Mouse (Mus musculus) C2C12 (cell line): ENCODE results near the gene Grid1. TPM values are rescaled to one million over a fixed set of nuclear protein-coding genes. Genes with fewer than 3 reads are reported as not detected.
A peak's percentile ranks its signal among the peaks of the same experiment; 100 is the strongest.

ENCODE experiments used
- H3K27me3 ChIP-seq: one replicate; pipeline ENCODE4 v1.6.1; 2011; ENCODE audit not compliant: control insufficient read depth, insufficient read depth, insufficient read length
- H3K36me3 ChIP-seq: one replicate; pipeline ENCODE4 v1.6.1; 2011; ENCODE audit not compliant: control insufficient read depth, insufficient read depth
- H3K4me3 ChIP-seq: one replicate; pipeline ENCODE4 v1.5.1; 2011; ENCODE audit warnings: mild to moderate bottlenecking, control low read depth; ENCODE audit not compliant: poor library complexity, insufficient read depth, severe bottlenecking
- H3K79me2 ChIP-seq: one replicate; pipeline ENCODE4 v1.6.1; 2011; ENCODE audit not compliant: control insufficient read depth, insufficient read depth
- H3K79me3 ChIP-seq: one replicate; pipeline ENCODE4 v1.6.1; 2011; ENCODE audit warnings: low read depth, control low read depth
- H3ac ChIP-seq: one replicate; pipeline ENCODE3; 2011; ENCODE audit warnings: low read depth; ENCODE audit not compliant: control insufficient read depth, insufficient read length
- CEBPB ChIP-seq: IDR thresholded peaks from one replicate; pipeline ENCODE4 v1.6.1; 2011; ENCODE audit warnings: low read depth, mild to moderate bottlenecking, control low read depth, moderate library complexity
- CTCF ChIP-seq: IDR thresholded peaks from one replicate; pipeline ENCODE4 v1.5.1; 2011; ENCODE audit not compliant: control insufficient read depth, insufficient read depth, insufficient read length
- FOSL1 ChIP-seq: IDR thresholded peaks from one replicate; pipeline ENCODE4 v1.8.0; 2011; ENCODE audit warnings: mild to moderate bottlenecking, low read length; ENCODE audit not compliant: poor library complexity, insufficient read depth, severe bottlenecking
- MAX ChIP-seq: IDR thresholded peaks from one replicate; pipeline ENCODE4 v1.6.1; 2011; ENCODE audit warnings: mild to moderate bottlenecking, control low read depth
- MYOD1 ChIP-seq: IDR thresholded peaks from one replicate; pipeline ENCODE4 v1.6.1; 2011; ENCODE audit warnings: low read depth; ENCODE audit not compliant: control insufficient read depth, insufficient read length
- MYOG ChIP-seq: IDR thresholded peaks from one replicate; pipeline ENCODE4 v1.6.1; 2011; ENCODE audit not compliant: control insufficient read depth, insufficient read length; ENCODE audit errors: extremely low read depth
- USF1 ChIP-seq: IDR thresholded peaks from one replicate; pipeline ENCODE4 v1.6.1; 2011; ENCODE audit warnings: low read depth, mild to moderate bottlenecking, control low read depth, moderate library complexity
- polyA plus RNA-seq: library from polyadenylated mRNA; unstranded; fragments of >200 nt; fragmentation: generic; extraction: Trizol; gene quantifications from one replicate; pipeline ENCODE4 v1.2.1, GENCODE M21; 2012; ENCODE audit warnings: missing spikeins

The Grid1 gene
- polyA plus RNA-seq, 1 experiment = 0.04 TPM

DNA sequence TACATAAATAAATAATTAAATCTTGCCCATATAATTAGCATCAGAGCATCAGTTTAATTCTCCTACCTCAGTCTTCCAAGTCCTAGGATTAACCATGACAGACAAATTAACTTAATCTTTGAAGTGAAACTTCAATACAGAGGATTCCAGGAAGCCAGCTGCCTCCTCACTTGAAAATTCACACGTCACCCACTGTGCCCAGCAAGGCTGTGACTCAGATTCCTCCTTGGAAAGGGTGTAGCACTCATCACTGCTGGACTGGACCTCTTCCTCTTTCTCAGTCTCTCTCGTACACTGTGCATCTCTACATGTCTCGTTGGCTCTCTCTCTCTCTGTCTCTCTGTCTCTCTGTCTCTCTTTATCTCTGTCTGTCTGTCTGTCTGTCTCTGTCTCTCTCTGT, 153.0 kb downstream of the Grid1 start:
- Histone ChIP-seq H3K4me3 (no peak overlapping the region), H3K27me3 (no peaks in the 10 kb centered on the region), H3K79me3 (no peaks in the 10 kb centered on the region), H3K36me3 (no peaks in the 10 kb centered on the region), H3K79me2 (no peaks in the 10 kb centered on the region), H3ac (no peak overlapping the region)
- no peak for TF ChIP-seq MYOD1
- no peak for TF ChIP-seq MAX
- TF ChIP-seq MYOG = no peak
- TF ChIP-seq FOSL1 = no peak
- TF ChIP-seq CTCF = no peak
- no peak for TF ChIP-seq CEBPB
- TF ChIP-seq USF1 = no peak

- TF ChIP-seq CTCF = no peak
- TF ChIP-seq USF1 = no peak
- no peak for TF ChIP-seq MYOG
- no peak for TF ChIP-seq CEBPB
- TF ChIP-seq MYOD1 = no peak
- no peak for TF ChIP-seq FOSL1
- TF ChIP-seq MAX = no peak
- Histone ChIP-seq H3K4me3 (no peak overlapping the region), H3ac (no peak overlapping the region), H3K36me3 (no peaks in the 10 kb centered on the region), H3K27me3 (no peaks in the 10 kb centered on the region), H3K79me2 (no peaks in the 10 kb centered on the region), H3K79me3 (no peaks in the 10 kb centered on the region)
Measured at GRCm38 (mm10) chr14:34980756-34981155, 160.8 kb downstream of the Grid1 start.

DNA sequence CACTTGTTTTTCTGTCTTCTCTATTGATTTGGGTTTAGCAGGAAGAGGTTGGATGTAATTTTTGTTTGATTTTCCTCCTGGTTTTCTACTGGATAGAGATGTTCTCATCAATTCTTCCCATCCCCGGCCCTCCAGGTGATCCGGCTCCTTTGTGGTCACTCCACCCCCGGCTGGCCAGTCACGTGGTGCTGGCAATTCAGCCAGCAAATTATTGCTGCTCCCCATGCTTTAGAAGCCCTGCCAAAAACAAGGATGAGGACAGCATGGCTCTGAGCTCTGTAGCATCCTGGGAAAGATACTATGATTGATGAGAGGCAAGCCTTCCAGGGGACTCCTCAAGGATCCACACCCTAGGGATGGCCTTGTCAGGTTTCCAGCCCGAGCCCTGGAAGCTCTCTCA, 169.2 kb downstream of the Grid1 start:
- no peaks in the 10 kb centered on the region for H3K79me3 ChIP-seq
- TF ChIP-seq CEBPB (no peak), USF1 (peak; percentile 9)
- no peak overlapping the region for H3K4me3 ChIP-seq
- no peak overlapping the region for H3ac ChIP-seq
- H3K36me3 ChIP-seq = no peaks in the 10 kb centered on the region
- no peaks in the 10 kb centered on the region for H3K27me3 ChIP-seq
- H3K79me2 ChIP-seq = no peaks in the 10 kb centered on the region

DNA sequence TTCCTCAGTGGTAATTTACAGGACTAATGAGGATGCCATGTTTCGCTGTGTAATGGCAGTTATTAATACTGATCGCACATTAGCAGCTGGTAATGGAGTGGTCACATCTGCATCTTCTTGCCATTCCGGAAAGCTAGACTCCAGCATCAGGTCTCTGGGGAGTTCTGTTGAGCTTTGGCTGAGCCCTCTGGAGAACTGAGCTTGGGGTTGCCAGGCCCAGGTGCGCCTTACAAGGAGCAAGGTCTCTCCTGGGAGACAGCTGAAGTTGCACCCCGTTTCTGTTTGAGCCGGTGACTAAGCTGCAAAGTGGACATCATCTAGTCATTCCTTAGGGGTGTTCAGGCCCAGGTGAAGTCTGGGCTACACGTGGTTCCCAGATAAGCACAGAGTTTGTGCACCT, 186.8 kb downstream of the Grid1 start:
- H3K79me2 ChIP-seq = no peaks in the 10 kb centered on the region
- no peaks in the 10 kb centered on the region for H3K27me3 ChIP-seq
- H3K79me3 ChIP-seq = no peaks in the 10 kb centered on the region
- no peaks in the 10 kb centered on the region for H3K36me3 ChIP-seq
- H3ac ChIP-seq = no peak overlapping the region
- H3K4me3 ChIP-seq = no peak overlapping the region
- TF ChIP-seq FOSL1 = no peak
- no peak for TF ChIP-seq CEBPB
- TF ChIP-seq MAX = no peak
- TF ChIP-seq MYOG = no peak
- TF ChIP-seq USF1 = no peak
- TF ChIP-seq MYOD1 = no peak
- TF ChIP-seq CTCF = no peak

- no peak overlapping the region for H3K4me3 ChIP-seq
Measured at GRCm38 (mm10) chr14:35008674-35009073, 188.8 kb downstream of the Grid1 start.

DNA sequence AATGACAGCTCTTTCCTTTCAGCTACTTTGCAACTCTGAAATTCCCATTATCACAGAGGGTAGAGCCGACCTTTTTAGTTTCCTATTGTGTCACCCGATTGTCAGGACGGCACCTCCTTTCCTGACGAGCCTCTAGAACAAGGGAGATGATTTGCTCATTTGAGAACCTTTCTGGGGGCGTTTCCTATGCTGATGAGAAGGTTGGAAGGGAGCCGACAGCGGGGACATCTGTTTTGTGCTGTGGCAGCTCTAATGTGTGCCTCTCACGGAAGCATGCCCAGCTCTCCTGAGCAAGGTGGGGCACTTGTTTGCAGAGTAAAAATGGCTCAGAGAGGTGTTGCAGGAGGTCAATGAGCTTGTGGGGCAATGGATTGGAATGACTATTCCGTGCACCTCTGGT, 189.2 kb downstream of the Grid1 start:
- H3K27me3 ChIP-seq = no peaks in the 10 kb centered on the region
- H3K79me3 ChIP-seq = no peaks in the 10 kb centered on the region
- H3K36me3 ChIP-seq = no peaks in the 10 kb centered on the region
- H3K79me2 ChIP-seq = no peaks in the 10 kb centered on the region
- H3K4me3 ChIP-seq = no peak overlapping the region
- no peak overlapping the region for H3ac ChIP-seq
- TF ChIP-seq MAX (no peak), MYOD1 (no peak), USF1 (no peak), MYOG (no peak), FOSL1 (no peak), CTCF (no peak), CEBPB (no peak)

More at GRCm38 (mm10) chr14:35008674-35009073, 188.8 kb downstream of the Grid1 start:
- no peak overlapping the region for H3ac ChIP-seq
- H3K36me3 ChIP-seq = no peaks in the 10 kb centered on the region
- H3K79me3 ChIP-seq = no peaks in the 10 kb centered on the region
- H3K79me2 ChIP-seq = no peaks in the 10 kb centered on the region
- TF ChIP-seq MAX = no peak
- TF ChIP-seq USF1 = no peak
- no peak for TF ChIP-seq CEBPB
- TF ChIP-seq FOSL1 = no peak
- no peak for TF ChIP-seq MYOD1
- TF ChIP-seq MYOG = no peak
- TF ChIP-seq CTCF = no peak
- no peaks in the 10 kb centered on the region for H3K27me3 ChIP-seq
